Mouse (Mus musculus): ENCODE measurements at regions not wholly inside any gene's neighbourhood (a gene's known extent, or its start where the extent isn't known, plus 50 kb on each side); places are given as distances from the start of the nearest gene placed in this dataset.
"Not testable (repeated sequence)": the region's sequence is repeated elsewhere in the genome, so short reads cannot be mapped to it uniquely, and the experiment has no call there.

DNA sequence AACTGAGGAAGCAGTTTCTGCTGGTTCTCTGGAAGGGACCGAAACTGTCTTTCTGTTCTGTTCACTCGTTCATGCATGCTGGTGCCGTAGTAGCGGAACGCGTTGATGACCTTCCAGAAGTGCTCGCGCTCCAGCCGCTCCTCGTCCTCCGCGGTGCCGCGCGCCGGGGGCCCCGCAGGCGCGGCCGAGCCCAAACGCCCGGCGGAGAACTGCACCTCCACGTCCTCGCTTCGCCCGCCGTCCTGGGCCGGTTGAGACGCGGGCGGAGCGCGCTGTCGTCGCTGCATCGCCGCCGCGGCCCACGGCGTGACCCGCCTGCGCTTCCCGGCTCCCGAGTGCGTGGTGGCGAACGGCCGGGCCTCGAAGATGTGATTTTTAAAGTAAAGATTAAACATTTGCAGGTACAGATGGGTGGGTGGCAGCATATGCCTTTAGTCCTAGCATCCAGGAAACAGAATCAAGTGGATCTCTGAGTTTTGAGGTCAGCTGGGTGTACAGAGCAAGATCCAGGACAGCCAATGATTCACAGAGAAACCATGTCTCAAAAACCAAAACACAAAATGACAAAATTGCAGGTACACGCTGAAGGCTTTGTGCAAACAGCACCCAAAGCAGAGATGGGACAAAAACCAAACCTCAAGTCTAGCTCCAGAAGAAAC is 206.3 kb downstream of the Cd109 start:
- TF ChIP-seq CTCF, EP300 (IDR thresholded peaks at IDR 0.05): not testable (repeated sequence)
